Mouse (Mus musculus) ovary, postnatal 36 days (tissue): ENCODE measurements around the gene Fam162a.
"Not testable (repeated sequence)": the region's sequence is repeated elsewhere in the genome, so short reads cannot be mapped to it uniquely, and the experiment has no call there.

Experiments
- DNase-seq: peaks from one replicate; pipeline ENCODE4 v3.0.0; 2022; ENCODE audit warnings: low spot score, mixed read lengths

The Fam162a gene

GRCm38 (mm10) chr16:36071450-36072379 lies at the start of gene Fam162a, which contains the start of gene Ccdc58:
Gene Fam162a, minus strand, starts transcription at chr16:36071594.
Gene Ccdc58, plus strand, starts transcription at chr16:36071685.
- DNase-seq = peak; percentile 92

- not testable (repeated sequence) for DNase-seq
Measured at GRCm38 (mm10) chr16:36115751-36116150, 44.4 kb upstream of the Fam162a start.

- DNase-seq = not testable (repeated sequence)
Measured at GRCm38 (mm10) chr16:36111486-36111885, 40.1 kb upstream of the Fam162a start.

- no peak for DNase-seq
Measured at GRCm38 (mm10) chr16:36102211-36102610, 30.8 kb upstream of the Fam162a start.

- DNase-seq = no peak
Measured at GRCm38 (mm10) chr16:36101526-36101925, 30.1 kb upstream of the Fam162a start.

DNA sequence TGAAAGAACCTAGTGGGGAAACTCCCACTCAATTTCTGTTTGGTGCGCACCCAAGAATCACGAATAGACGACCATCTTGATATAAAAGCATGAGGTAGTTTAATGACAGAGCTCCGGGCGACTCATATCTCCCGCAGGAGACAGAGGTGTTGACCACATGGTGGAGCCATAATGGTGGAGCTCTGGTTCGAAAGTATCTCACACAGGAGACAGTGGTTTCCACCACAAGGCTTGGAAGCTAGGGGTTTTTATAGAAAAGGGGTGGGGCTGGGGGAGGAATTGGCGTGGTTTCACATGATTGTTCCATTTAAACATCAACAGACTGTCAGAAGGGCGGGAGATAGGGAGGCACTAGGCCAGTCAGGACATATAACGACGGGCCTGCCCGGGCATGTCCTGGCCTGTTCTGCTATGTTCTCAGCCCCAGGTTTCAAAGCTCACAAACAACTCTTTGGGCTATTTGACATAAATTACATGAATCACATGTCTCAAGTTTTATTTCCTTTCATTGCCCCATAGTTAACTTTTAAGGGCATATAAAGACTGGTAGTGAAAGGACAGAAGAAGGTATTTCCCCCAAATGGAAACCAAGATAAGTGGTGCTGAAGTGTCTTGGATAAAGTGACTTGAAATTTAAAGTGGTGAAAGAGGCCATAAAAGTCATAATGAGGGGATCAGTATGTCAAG lies 26.6 kb upstream of the Fam162a start:
- not testable (repeated sequence) for DNase-seq

DNA sequence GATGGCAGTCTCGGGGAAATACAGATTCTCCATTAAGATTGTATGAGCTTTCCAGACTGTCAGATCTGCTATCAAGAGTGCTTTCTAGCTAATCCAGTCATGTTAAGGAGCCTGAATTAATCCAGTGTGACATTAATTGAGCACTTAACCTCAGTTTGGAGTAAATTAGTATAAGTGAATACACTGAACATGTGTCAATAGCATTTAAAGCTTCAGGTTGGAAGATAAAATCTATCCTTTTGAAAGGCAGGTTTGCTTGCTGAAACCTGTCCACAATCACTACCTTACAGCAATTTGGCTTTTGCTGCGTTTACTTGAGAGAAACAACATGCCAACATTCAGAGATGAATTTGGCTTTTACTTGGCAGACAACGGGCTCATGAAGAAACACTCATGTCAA lies 22.7 kb upstream of the Fam162a start:
- DNase-seq = no peak

- no peak for DNase-seq
Measured at GRCm38 (mm10) chr16:36090785-36091509, 19.6 kb upstream of the Fam162a start.

GRCm38 (mm10) chr16:36089850-36090616 lies 18.6 kb upstream of the Fam162a start:
- DNase-seq = no peak

DNA sequence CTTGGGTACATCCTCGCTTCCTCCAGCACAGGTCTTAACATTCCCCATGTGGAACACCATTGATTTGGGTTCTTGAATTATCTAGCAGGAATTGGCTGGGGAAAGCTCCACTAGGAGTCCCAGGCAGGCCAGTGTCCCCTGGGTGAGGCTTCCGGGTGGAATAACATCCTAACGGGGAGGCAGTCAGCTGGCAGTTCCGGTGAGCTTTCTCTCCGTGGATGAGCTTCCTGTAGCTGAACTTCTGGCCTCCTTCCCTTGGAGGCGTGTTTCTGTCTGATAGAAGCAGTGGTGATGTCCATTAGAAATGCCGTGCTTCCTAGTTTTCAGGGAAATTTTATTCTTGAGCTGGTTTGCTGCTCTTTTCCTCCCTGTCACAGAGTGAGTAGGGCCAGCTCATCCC lies 17.7 kb upstream of the Fam162a start:
- DNase-seq = no peak

DNA sequence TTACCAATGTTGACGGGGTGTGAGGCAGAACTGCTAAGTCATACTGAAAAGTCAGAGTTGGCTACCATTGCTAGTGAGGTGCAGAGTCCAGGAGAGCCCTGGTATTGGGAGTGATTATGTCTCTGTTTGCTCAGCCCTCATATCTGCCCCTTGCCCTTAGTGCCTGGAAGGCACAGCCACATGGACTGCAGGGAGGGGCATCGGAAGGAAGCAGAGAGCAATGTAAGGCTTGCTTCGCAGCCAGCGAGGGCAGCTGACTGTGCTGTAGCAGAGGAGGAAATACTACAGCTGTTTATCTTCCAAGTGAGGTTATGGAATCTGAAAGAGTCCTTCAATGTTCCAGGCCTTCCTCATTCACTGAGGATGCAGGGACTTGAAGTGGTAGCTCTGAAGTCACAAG lies 16.5 kb upstream of the Fam162a start:
- DNase-seq = no peak

DNA sequence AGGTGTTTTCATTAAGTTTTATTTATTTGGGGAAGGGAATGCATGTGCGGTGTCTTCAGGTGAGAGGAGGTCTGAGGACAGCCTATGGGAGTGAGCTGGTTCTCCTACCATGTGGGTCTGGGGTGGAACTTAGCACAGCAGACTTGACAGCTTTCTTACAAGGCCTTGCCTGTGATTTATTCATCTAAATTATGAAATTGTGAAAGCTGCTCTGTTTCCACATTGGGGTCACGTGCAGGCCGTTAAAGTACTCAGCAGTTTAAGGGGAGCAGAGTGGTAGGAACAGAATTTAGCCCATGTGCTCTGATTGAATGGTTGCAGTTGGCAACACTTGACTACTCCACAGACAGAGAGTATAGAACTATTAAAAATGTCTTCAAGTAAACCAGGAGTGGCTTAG lies 8.5 kb upstream of the Fam162a start:
- DNase-seq = no peak

DNA sequence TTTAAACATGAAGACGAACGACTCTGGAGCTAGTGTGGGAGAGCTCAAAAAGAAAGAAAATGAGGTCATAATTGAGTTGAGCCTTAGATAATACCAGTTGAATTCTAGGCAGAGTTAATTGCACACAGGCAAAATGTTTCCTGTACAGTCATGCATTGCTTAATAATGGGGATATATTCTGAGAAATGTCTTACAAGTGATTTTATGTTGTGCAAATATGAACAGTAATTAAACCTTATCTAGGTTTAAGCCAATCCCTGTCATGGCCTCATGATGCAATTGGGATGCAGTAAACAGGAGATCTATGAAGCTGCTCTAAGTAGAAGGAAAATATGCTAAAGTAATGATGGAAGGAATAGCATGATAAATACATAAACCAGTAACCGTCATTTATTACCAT lies 3.4 kb upstream of the Fam162a start:
- DNase-seq = no peak

DNA sequence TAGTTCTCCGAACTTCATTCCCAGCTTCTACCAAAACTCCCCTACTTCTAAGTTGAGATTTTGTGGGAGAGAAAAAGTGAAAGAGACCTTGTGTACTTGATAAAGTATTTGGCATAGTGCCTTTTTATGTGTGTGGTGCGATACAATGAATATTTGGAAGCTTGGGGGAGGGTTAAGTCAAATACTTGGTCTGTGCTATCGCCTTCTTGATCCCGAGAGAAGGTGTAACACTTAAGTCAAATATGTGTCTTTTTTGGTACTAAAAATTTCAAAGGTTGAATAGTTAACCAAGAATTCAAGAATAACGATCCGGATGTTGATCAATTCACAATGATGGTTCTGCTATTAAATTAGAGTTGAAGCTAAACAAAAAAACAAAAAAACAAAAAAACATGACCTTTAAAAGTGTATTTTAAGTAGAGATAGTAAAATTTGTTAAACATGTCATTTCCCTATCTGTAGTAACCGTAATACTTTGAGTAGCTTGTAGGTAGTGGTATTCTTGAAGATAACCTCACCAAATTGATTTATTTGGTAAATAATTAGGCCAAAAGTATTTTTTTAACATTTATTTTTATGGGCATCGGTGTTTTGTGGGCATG lies 1.1 kb upstream of the Fam162a start:
- no peak for DNase-seq

DNA sequence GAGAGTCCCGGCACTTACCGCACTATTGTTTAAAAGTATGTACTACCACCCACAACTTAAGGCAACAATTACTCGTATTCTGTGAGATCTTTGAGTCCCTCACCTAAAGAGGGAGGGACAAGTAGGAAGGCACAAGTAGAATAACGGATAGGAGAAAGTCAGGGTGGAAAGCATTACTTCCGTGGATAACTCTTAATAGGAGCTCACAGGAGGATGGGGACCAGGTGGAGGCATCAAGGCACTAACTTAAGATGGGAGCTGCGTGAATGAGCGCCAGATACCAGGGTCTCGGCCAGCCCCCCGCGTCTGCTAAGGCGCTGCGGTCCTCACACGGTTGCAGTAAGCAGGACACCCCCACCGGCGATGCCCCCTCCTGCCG lies 334 bp downstream of the Fam162a start:
- DNase-seq = no peak

GRCm38 (mm10) chr16:36069819-36070575 lies 1.4 kb downstream of the Fam162a start:
- DNase-seq = no peak

GRCm38 (mm10) chr16:36068356-36068755 lies 3.0 kb downstream of the Fam162a start:
- no peak for DNase-seq

DNA sequence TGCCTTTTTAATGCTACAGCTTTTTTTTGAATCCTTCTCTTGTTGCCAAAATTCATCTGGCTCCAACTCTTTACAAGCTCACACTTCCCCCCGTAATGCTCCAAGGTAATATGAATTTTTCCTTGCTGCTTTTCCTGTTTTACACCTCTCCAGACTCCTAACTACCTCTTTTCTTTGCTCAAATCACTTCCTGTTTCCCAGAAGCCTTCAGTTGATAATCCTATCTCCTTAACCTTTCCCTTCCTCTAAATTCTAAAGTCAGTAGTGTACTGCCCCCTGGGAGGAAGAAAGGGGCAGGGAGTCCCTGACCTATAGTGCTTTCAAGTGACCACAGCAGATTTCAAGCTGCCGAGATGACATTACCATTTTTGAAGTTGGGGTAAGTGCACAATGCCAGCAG lies 3.7 kb downstream of the Fam162a start:
- no peak for DNase-seq

GRCm38 (mm10) chr16:36064904-36065303 lies 6.5 kb downstream of the Fam162a start:
- DNase-seq = no peak

DNA sequence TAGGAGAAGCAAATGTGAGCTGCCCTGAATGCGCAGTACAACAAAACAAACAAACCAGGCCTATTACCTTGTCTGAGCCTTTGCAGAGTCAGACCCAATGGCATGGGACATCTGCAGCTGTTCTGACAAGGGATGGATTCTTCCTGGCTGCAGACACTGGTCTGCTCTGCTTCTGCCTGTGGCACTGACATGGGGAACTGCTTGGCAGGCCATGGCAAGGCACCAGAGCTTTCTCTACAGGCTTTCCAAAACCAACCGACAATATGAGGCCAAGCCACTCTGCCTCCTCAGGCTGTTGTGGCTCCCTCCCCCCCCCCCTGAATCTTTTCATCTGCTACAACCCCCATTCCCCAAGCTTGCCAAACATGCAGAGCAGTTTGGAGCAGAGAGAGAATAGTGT lies 8.1 kb downstream of the Fam162a start:
- DNase-seq = no peak

DNA sequence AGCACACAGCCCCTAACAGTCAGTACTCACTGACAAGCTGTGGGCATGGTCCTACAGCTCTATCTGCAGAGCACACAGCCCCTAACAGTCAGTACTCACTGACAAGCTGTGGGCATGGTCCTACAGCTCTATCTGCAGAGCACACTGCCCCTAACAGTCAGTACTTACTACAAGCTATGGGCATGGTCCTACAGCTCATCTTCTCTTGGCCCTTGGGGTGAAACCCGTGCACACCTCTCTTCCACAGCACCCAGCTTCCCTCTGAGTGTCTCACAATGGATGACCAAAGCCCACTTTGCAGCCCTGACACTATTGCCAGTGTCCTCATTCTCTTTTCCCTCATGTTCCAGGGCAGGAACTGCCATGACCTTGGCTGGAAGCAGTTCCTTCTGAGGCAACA lies 8.9 kb downstream of the Fam162a start:
- not testable (repeated sequence) for DNase-seq
